25 mouse cellular contexts compared by ENCODE assay signal in the genomic region with DNA sequence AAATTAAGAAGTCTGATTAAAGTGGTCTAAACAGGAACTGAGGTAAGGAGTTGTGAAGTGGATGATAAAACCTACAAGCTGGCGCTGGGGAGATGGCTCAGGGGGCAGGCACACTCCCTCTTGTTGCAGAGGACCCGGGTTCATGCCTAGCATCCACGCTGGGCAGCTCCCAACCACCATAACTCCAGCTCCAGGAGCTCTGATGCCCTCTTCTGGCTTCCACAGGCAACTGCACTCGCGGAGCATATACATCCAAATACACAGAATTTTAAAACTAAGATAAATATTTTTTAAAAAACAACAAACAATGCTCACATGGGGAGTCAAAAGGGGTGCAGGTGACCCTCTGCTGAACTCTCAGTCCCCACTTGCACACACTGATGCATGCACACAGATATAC.
DNase-seq lines count a peak whose midpoint lies in the region; ATAC-seq and TF ChIP-seq lines count a peak whose summit lies in the region.
"Had no signal": no experiment of that assay in that cellular context is flagged by ENCODE, and none has a peak within 500 bp of the region (broad histone marks: within the 10 kb centered on the region; RNA-seq: fewer than 3 reads in every experiment).

No protein-coding gene starts in this region.

- peak; percentile 41 for TF ChIP-seq CTCF in kidney, postnatal 0 days (IDR thresholded peaks at IDR 0.05; ENCODE audit: low read depth)
- 0 out of 2 replicates have a peak, but pooled peaks have one; percentile 7 for TF ChIP-seq CTCF in midbrain, postnatal 0 days (IDR thresholded peaks at IDR 0.05)
- TF ChIP-seq CTCF in MEL (IDR thresholded peaks at IDR 0.05 in 2 of 3, conservative IDR thresholded peaks at IDR 0.05 in 1 of 3; ENCODE audit: control insufficient read depth in 1 of 3, insufficient read depth in 1 of 3, low read depth in 2 of 3, low read length in 3 of 3, poor library complexity in 1 of 3, severe bottlenecking in 1 of 3): peak; percentile 26 to 53 (median 35)

- no peaks in the 10 kb centered on the region for H3K27me3 ChIP-seq in kidney, postnatal 0 days (ENCODE audit: insufficient read depth, low read length)
- H3K27me3 ChIP-seq in kidney, embryonic 15.5 days: no peaks in the 10 kb centered on the region
- H3K27me3 ChIP-seq in midbrain, postnatal 0 days (ENCODE audit: insufficient read depth, low read length): no peaks in the 10 kb centered on the region
- no peaks in the 10 kb centered on the region for H3K27me3 ChIP-seq in midbrain, embryonic 10.5 days (ENCODE audit: low read depth, poor library complexity, severe bottlenecking)
- peaks cover 0 to 1% of the 10 kb centered on the region in 2 experiments; a peak in 2 of 4 replicates for H3K27me3 ChIP-seq in MEL (ENCODE audit: control insufficient read depth in 1 of 2, insufficient read depth in 2 of 2, low read length in 2 of 2)
- H3K27me3 ChIP-seq: heart, embryonic 13.5 days; lung, embryonic 15.5 days; midbrain, embryonic 15.5 days had no signal

- no peaks in the 10 kb centered on the region for H3K9me3 ChIP-seq in kidney, postnatal 0 days (replicated peaks; ENCODE audit: low read length)
- peaks cover 2% of the 10 kb centered on the region; the same call in 1 of the 2 replicates for H3K9me3 ChIP-seq in kidney, embryonic 15.5 days (replicated peaks)
- no peaks in the 10 kb centered on the region for H3K9me3 ChIP-seq in midbrain, postnatal 0 days (ENCODE audit: low read length)
- H3K9me3 ChIP-seq in midbrain, embryonic 10.5 days (replicated peaks): peaks cover 5% of the 10 kb centered on the region
- H3K9me3 ChIP-seq in MEL (replicated peaks; ENCODE audit: insufficient read depth, low read length): no peaks in the 10 kb centered on the region
- H3K9me3 ChIP-seq: limb, embryonic 15.5 days; lung, embryonic 15.5 days; midbrain, embryonic 15.5 days; neural tube, embryonic 15.5 days had no signal

- no peak overlapping the region for H3K4me2 ChIP-seq in kidney, postnatal 0 days (ENCODE audit: low read length)
- H3K4me2 ChIP-seq in kidney, embryonic 15.5 days: no peak overlapping the region
- no peak overlapping the region for H3K4me2 ChIP-seq in midbrain, postnatal 0 days (ENCODE audit: low read depth, low read length, poor library complexity, severe bottlenecking)
- H3K4me2 ChIP-seq: forebrain, embryonic 13.5 days; heart, embryonic 13.5 days; limb, embryonic 15.5 days; lung, embryonic 15.5 days; midbrain, embryonic 15.5 days had no signal

- WGBS in kidney, postnatal 0 days: 94% methylated on average over 5 of the region's 5 CpGs
- 89% methylated on average over 5 of the region's 5 CpGs for WGBS in kidney, embryonic 15.5 days
- 95% methylated on average over 5 of the region's 5 CpGs for WGBS in midbrain, postnatal 0 days
- 86% methylated on average over 5 of the region's 5 CpGs for WGBS in midbrain, embryonic 10.5 days

- ATAC-seq in kidney, postnatal 0 days (replicated peaks; ENCODE audit: low FRiP score, low read depth): no peak
- ATAC-seq in kidney, embryonic 15.5 days (replicated peaks; ENCODE audit: low FRiP score): no peak
- no peak for ATAC-seq in midbrain, postnatal 0 days (ENCODE audit: low FRiP score)
- ATAC-seq: forebrain, embryonic 13.5 days; midbrain, embryonic 15.5 days had no signal

- H3K79me2 ChIP-seq in MEL (ENCODE audit: control insufficient read depth, insufficient read depth, low read length, poor library complexity): no peaks in the 10 kb centered on the region

- H3K36me3 ChIP-seq in kidney, postnatal 0 days (ENCODE audit: insufficient read depth, low read length): no peaks in the 10 kb centered on the region
- no peaks in the 10 kb centered on the region for H3K36me3 ChIP-seq in kidney, embryonic 15.5 days
- H3K36me3 ChIP-seq in midbrain, postnatal 0 days (ENCODE audit: insufficient read depth, low read length): no peaks in the 10 kb centered on the region
- H3K36me3 ChIP-seq in midbrain, embryonic 10.5 days: no peaks in the 10 kb centered on the region
- no peaks in the 10 kb centered on the region for H3K36me3 ChIP-seq in MEL (ENCODE audit: control insufficient read depth in 1 of 2, insufficient read depth in 2 of 2, low read length in 2 of 2)
- H3K36me3 ChIP-seq: heart, embryonic 13.5 days; limb, embryonic 15.5 days; lung, embryonic 15.5 days; midbrain, embryonic 15.5 days; neural tube, embryonic 15.5 days had no signal

- H3K4me3 ChIP-seq in kidney, postnatal 0 days (replicated peaks; ENCODE audit: low read depth, low read length): no peak overlapping the region
- H3K4me3 ChIP-seq in kidney, embryonic 15.5 days (replicated peaks): no peak overlapping the region
- no peak overlapping the region for H3K4me3 ChIP-seq in midbrain, postnatal 0 days (ENCODE audit: low read depth, low read length)
- H3K4me3 ChIP-seq in midbrain, embryonic 10.5 days: no peak overlapping the region
- H3K4me3 ChIP-seq in MEL (ENCODE audit: control insufficient read depth in 1 of 2, insufficient read depth in 1 of 2, low read depth in 2 of 2, low read length in 2 of 2): no peak overlapping the region
- H3K4me3 ChIP-seq: forebrain, embryonic 13.5 days; heart, embryonic 13.5 days; limb, embryonic 15.5 days; lung, embryonic 15.5 days; midbrain, embryonic 15.5 days; myocyte; neural tube, embryonic 15.5 days had no signal

- H3K27ac ChIP-seq in kidney, postnatal 0 days: no peak overlapping the region
- H3K27ac ChIP-seq in kidney, embryonic 15.5 days: no peak overlapping the region
- no peak overlapping the region for H3K27ac ChIP-seq in midbrain, postnatal 0 days (ENCODE audit: low read depth, low read length)
- H3K27ac ChIP-seq in midbrain, embryonic 10.5 days (replicated peaks): no peak overlapping the region
- no peak overlapping the region for H3K27ac ChIP-seq in MEL (ENCODE audit: control insufficient read depth, low read depth, low read length)
- H3K27ac ChIP-seq: forebrain, embryonic 13.5 days; heart, embryonic 13.5 days; limb, embryonic 15.5 days; lung, embryonic 15.5 days; midbrain, embryonic 15.5 days had no signal

- no peak for DNase-seq in kidney, postnatal 0 days (ENCODE audit: low spot score)
- no peak for DNase-seq in midbrain, postnatal 0 days (ENCODE audit: low spot score)
- DNase-seq in midbrain, embryonic 10.5 days (ENCODE audit: low spot score): no peak
- DNase-seq in MEL (ENCODE audit: low read depth, low spot score): peak; percentile 37
- DNase-seq in frontal cortex, adult 2 months (ENCODE audit: extremely low spot score in 1 of 2, low spot score in 1 of 2): no peak
- DNase-seq in cerebellum, adult 11 months: no peak
- DNase-seq: adrenal gland, postnatal 25 days; cerebellum, adult 11-12 months; cerebellum, postnatal 36 days; gastrocnemius, postnatal 14 days; heart, adult 11 months; heart, postnatal 14 days; kidney, adult 11 months; left cerebral cortex, postnatal 4 days; right cerebral cortex, adult 18-20 months; right cerebral cortex, postnatal 4 days; thymus, adult 2 months had no signal

- peaks cover 9% of the 10 kb centered on the region for H3K4me1 ChIP-seq in kidney, postnatal 0 days (replicated peaks; ENCODE audit: insufficient read depth, low read length)
- peaks cover 26% of the 10 kb centered on the region for H3K4me1 ChIP-seq in kidney, embryonic 15.5 days
- peaks cover 3% of the 10 kb centered on the region; the same call in 1 of the 2 replicates for H3K4me1 ChIP-seq in midbrain, postnatal 0 days (ENCODE audit: insufficient read depth, low read length)
- H3K4me1 ChIP-seq in midbrain, embryonic 10.5 days: peaks cover 26% of the 10 kb centered on the region
- H3K4me1 ChIP-seq in MEL (ENCODE audit: control insufficient read depth in 1 of 2, insufficient read depth in 2 of 2, low read length in 2 of 2): no peaks in the 10 kb centered on the region

- H3K9ac ChIP-seq in kidney, postnatal 0 days (ENCODE audit: low read depth, low read length): no peak overlapping the region
- no peak overlapping the region for H3K9ac ChIP-seq in kidney, embryonic 15.5 days
- H3K9ac ChIP-seq in midbrain, postnatal 0 days (replicated peaks; ENCODE audit: low read length, poor library complexity, severe bottlenecking): no peak overlapping the region
- no peak overlapping the region for H3K9ac ChIP-seq in MEL (ENCODE audit: control insufficient read depth, low read depth, low read length, poor library complexity, severe bottlenecking)
- H3K9ac ChIP-seq: forebrain, embryonic 13.5 days; heart, embryonic 13.5 days; limb, embryonic 15.5 days; lung, embryonic 15.5 days; midbrain, embryonic 15.5 days; neural tube, embryonic 15.5 days had no signal

- TF ChIP-seq EP300 in MEL (IDR thresholded peaks at IDR 0.05; ENCODE audit: low read depth in 1 of 2, low read length in 2 of 2): no peak

- TF ChIP-seq RAD21 in MEL (IDR thresholded peaks at IDR 0.05; ENCODE audit: low read depth, low read length): peak; percentile 26

- no peak for TF ChIP-seq POLR2A in MEL (IDR thresholded peaks at IDR 0.05; ENCODE audit: control insufficient read depth in 1 of 2, insufficient read depth in 1 of 2, low read depth in 1 of 2, low read length in 2 of 2, poor library complexity in 1 of 2)

TF ChIP-seq in MEL, 35 proteins besides CTCF, POLR2A, EP300 and RAD21:
- TF ChIP-seq MXI1 (IDR thresholded peaks at IDR 0.05; ENCODE audit: low read depth, low read length) (no peak), USF2 (IDR thresholded peaks at IDR 0.05; ENCODE audit: borderline replicate concordance in 1 of 2, insufficient read depth in 1 of 2, low read depth in 1 of 2, low read length in 2 of 2) (no peak), SMC3 (IDR thresholded peaks at IDR 0.05; ENCODE audit: low read depth, low read length) (peak; percentile 22; the same call in 1 of the 2 replicates), MYC (IDR thresholded peaks at IDR 0.05; ENCODE audit: low read depth, low read length) (no peak)
